Mouse (Mus musculus): Measurements from ENCODE around the gene Il9. TPM values are rescaled to one million over a fixed set of nuclear protein-coding genes. Genes with fewer than 3 reads are reported as not detected.

The Il9 gene
- polyA plus RNA-seq, 1 experiment = not detected

DNA sequence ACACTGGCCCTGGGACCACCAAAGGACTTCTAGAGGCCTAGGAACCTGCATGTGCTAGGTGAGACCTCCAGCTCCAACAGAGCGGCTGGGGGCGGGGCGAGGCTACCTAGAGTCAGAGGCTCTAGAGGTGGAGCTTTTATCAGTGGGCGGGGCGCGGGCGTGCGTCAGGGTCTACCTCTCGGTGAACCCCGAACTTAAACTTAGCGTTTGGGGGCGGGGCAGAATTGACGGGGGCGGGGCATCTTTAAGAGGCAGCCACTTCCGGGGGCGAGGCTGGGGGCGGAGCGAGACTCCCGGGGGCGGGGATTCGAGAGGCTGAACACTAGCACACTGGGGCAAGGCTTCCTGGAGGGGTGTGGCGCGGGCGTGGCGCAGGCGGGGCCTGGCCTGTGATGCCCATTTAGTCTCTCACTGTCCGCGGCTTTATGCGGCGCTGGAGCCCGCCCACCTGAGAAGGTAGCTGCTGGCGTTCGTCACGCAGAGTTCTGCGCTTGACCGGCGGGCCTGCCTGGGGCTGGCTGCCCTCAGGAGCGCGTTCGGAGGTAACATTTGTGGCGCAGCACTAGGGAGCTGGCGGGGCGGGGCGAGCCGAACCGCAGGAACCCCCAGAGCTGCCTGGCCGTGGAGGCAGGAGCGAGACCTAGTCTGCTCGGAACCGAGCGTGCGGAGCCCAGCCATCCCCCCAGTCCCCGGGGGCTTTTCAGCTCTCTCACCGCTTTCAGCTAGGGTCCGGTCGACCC, 40.2 kb upstream of the Il9 start, which contains the start of gene Fbxl21:
Gene Fbxl21 (plus strand): TSS at position 392 of the 740 bp plus-strand sequence.
- Histone ChIP-seq H3K36me3 (ENCODE audit: control insufficient read depth, insufficient read depth, low read length) (no peaks in the 10 kb centered on the region), H3K27ac (ENCODE audit: insufficient read depth, low read depth, low read length) (no peak within 1 kb of the TSS; the same call in 1 of the 2 replicates), H3K4me1 (ENCODE audit: control insufficient read depth, insufficient read depth, insufficient read length, low read length) (peaks cover 5% of the 10 kb centered on the region; the same call in 1 of the 2 replicates), H3K27me3 (ENCODE audit: control insufficient read depth, insufficient read depth, low read length) (no peaks in the 10 kb centered on the region), H3K4me3 (ENCODE audit: low read depth, low read length) (peak within 1 kb of the TSS; percentile 79)
- 1% methylated on average over 56 of the region's 56 CpGs for WGBS
- TF ChIP-seq POLR2A (IDR thresholded peaks at IDR 0.05; ENCODE audit: low read depth, low read length) = peak; percentile 91
- no peak for TF ChIP-seq CTCF (IDR thresholded peaks at IDR 0.05; ENCODE audit: extremely low read depth, insufficient read length, insufficient replicate concordance, low read depth, low read length)

- no peak for TF ChIP-seq POLR2A (IDR thresholded peaks at IDR 0.05; ENCODE audit: low read depth, low read length)
- no peak for TF ChIP-seq CTCF (IDR thresholded peaks at IDR 0.05; ENCODE audit: extremely low read depth, insufficient read length, insufficient replicate concordance, low read depth, low read length)
- Histone ChIP-seq H3K27me3 (ENCODE audit: control insufficient read depth, insufficient read depth, low read length) (no peaks in the 10 kb centered on the region), H3K4me1 (ENCODE audit: control insufficient read depth, insufficient read depth, insufficient read length, low read length) (peaks cover 2% of the 10 kb centered on the region; the same call in 1 of the 2 replicates), H3K27ac (ENCODE audit: insufficient read depth, low read depth, low read length) (no peak overlapping the region), H3K4me3 (ENCODE audit: low read depth, low read length) (no peak overlapping the region), H3K36me3 (ENCODE audit: control insufficient read depth, insufficient read depth, low read length) (no peaks in the 10 kb centered on the region)
- WGBS = 50% methylated on average over 7 of the region's 7 CpGs
Measured at GRCm38 (mm10) chr13:56516816-56517215, 34.8 kb upstream of the Il9 start.

- no peak overlapping the region for H3K27ac ChIP-seq (ENCODE audit: insufficient read depth, low read depth, low read length)
- no peaks in the 10 kb centered on the region for H3K36me3 ChIP-seq (ENCODE audit: control insufficient read depth, insufficient read depth, low read length)
- H3K4me3 ChIP-seq (ENCODE audit: low read depth, low read length) = no peak overlapping the region
- 71% methylated on average over 4 of the region's 4 CpGs for WGBS
- H3K4me1 ChIP-seq (ENCODE audit: control insufficient read depth, insufficient read depth, insufficient read length, low read length) = no peaks in the 10 kb centered on the region
- TF ChIP-seq CTCF (IDR thresholded peaks at IDR 0.05; ENCODE audit: extremely low read depth, insufficient read length, insufficient replicate concordance, low read depth, low read length) = no peak
- TF ChIP-seq POLR2A (IDR thresholded peaks at IDR 0.05; ENCODE audit: low read depth, low read length) = no peak
- no peaks in the 10 kb centered on the region for H3K27me3 ChIP-seq (ENCODE audit: control insufficient read depth, insufficient read depth, low read length)
Measured at GRCm38 (mm10) chr13:56516311-56516710, 34.3 kb upstream of the Il9 start.

- no peak overlapping the region for H3K4me3 ChIP-seq (ENCODE audit: low read depth, low read length)
- no peak for TF ChIP-seq POLR2A (IDR thresholded peaks at IDR 0.05; ENCODE audit: low read depth, low read length)
- TF ChIP-seq CTCF (IDR thresholded peaks at IDR 0.05; ENCODE audit: extremely low read depth, insufficient read length, insufficient replicate concordance, low read depth, low read length) = no peak
Measured at GRCm38 (mm10) chr13:56513595-56513994, 31.5 kb upstream of the Il9 start.

GRCm38 (mm10) chr13:56509796-56510195, 27.8 kb upstream of the Il9 start:
- WGBS = 76% methylated on average over 2 of the region's 2 CpGs

More at GRCm38 (mm10) chr13:56513595-56513994, 31.5 kb upstream of the Il9 start:
- no peak overlapping the region for H3K27ac ChIP-seq (ENCODE audit: insufficient read depth, low read depth, low read length)
- no peaks in the 10 kb centered on the region for H3K36me3 ChIP-seq (ENCODE audit: control insufficient read depth, insufficient read depth, low read length)
- H3K4me1 ChIP-seq (ENCODE audit: control insufficient read depth, insufficient read depth, insufficient read length, low read length) = no peaks in the 10 kb centered on the region
- H3K27me3 ChIP-seq (ENCODE audit: control insufficient read depth, insufficient read depth, low read length) = no peaks in the 10 kb centered on the region

DNA sequence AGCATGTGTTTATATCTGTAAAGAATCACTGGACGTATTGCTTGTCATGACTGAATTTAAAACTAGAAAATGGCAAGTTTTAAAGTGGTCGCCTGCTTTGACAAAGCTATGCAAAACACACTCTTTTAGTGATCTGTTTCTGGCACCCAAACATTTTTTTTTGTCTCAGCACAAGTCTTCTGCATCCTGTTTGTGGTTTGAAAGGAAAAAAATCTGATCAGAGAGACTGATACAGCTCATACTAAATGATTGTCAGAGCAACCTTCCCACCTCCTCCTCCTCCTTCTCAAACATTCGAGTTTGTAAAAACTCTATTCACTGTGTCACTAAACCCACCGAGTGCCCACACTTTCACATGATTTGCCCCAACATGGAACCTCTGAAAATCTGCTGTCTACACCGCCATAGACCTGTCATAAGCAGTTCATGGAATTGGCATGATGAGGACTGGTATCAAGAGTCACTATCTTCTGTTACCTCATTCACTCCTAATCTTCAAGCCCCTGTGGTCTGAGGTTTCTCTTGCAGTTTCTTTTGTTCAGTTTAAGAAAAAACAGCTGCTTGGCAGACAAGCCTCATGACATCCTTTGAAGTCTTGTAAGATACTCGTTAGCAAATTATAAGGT, 24.9 kb upstream of the Il9 start:
- no peak for TF ChIP-seq CTCF (IDR thresholded peaks at IDR 0.05; ENCODE audit: extremely low read depth, insufficient read length, insufficient replicate concordance, low read depth, low read length)
- TF ChIP-seq POLR2A (IDR thresholded peaks at IDR 0.05; ENCODE audit: low read depth, low read length) = no peak
- no peak overlapping the region for H3K27ac ChIP-seq (ENCODE audit: insufficient read depth, low read depth, low read length)
- no peaks in the 10 kb centered on the region for H3K4me1 ChIP-seq (ENCODE audit: control insufficient read depth, insufficient read depth, insufficient read length, low read length)
- no peaks in the 10 kb centered on the region for H3K36me3 ChIP-seq (ENCODE audit: control insufficient read depth, insufficient read depth, low read length)
- WGBS = 66% methylated on average over 6 of the region's 6 CpGs
- no peaks in the 10 kb centered on the region for H3K27me3 ChIP-seq (ENCODE audit: control insufficient read depth, insufficient read depth, low read length)
- H3K4me3 ChIP-seq (ENCODE audit: low read depth, low read length) = no peak overlapping the region

More at GRCm38 (mm10) chr13:56509796-56510195, 27.8 kb upstream of the Il9 start:
- no peaks in the 10 kb centered on the region for H3K27me3 ChIP-seq (ENCODE audit: control insufficient read depth, insufficient read depth, low read length)
- H3K4me1 ChIP-seq (ENCODE audit: control insufficient read depth, insufficient read depth, insufficient read length, low read length) = no peaks in the 10 kb centered on the region
- H3K36me3 ChIP-seq (ENCODE audit: control insufficient read depth, insufficient read depth, low read length) = no peaks in the 10 kb centered on the region
- H3K27ac ChIP-seq (ENCODE audit: insufficient read depth, low read depth, low read length) = no peak overlapping the region
- no peak for TF ChIP-seq CTCF (IDR thresholded peaks at IDR 0.05; ENCODE audit: extremely low read depth, insufficient read length, insufficient replicate concordance, low read depth, low read length)
- TF ChIP-seq POLR2A (IDR thresholded peaks at IDR 0.05; ENCODE audit: low read depth, low read length) = no peak
- no peak overlapping the region for H3K4me3 ChIP-seq (ENCODE audit: low read depth, low read length)

- H3K4me1 ChIP-seq (ENCODE audit: control insufficient read depth, insufficient read depth, insufficient read length, low read length) = no peaks in the 10 kb centered on the region
- no peak overlapping the region for H3K4me3 ChIP-seq (ENCODE audit: low read depth, low read length)
- WGBS = 62% methylated on average over 6 of the region's 6 CpGs
- no peaks in the 10 kb centered on the region for H3K36me3 ChIP-seq (ENCODE audit: control insufficient read depth, insufficient read depth, low read length)
- no peaks in the 10 kb centered on the region for H3K27me3 ChIP-seq (ENCODE audit: control insufficient read depth, insufficient read depth, low read length)
- H3K27ac ChIP-seq (ENCODE audit: insufficient read depth, low read depth, low read length) = no peak overlapping the region
- TF ChIP-seq CTCF (IDR thresholded peaks at IDR 0.05; ENCODE audit: extremely low read depth, insufficient read length, insufficient replicate concordance, low read depth, low read length) (no peak), POLR2A (IDR thresholded peaks at IDR 0.05; ENCODE audit: low read depth, low read length) (no peak)
Measured at GRCm38 (mm10) chr13:56501866-56502420, 19.9 kb upstream of the Il9 start.
